In genomic region chr5:116278436-116278918, GRCm38 (mm10) we compare ENCODE assay signal across 12 mouse cellular contexts. TPM values are rescaled to one million over a fixed set of nuclear protein-coding genes. Genes with fewer than 3 reads are reported as not detected.
DNase-seq lines count a peak whose midpoint lies in the region; ATAC-seq lines count a peak whose summit lies in the region.
"Had no signal": no experiment of that assay in that cellular context is flagged by ENCODE, and none has a peak within 500 bp of the region (broad histone marks: within the 10 kb centered on the region; RNA-seq: fewer than 3 reads in every experiment).

No protein-coding gene starts in this region.

- H3K27me3 ChIP-seq in midbrain, embryonic 13.5 days = no peaks in the 10 kb centered on the region
- no peaks in the 10 kb centered on the region for H3K27me3 ChIP-seq in midbrain, embryonic 10.5 days (ENCODE audit: low read depth, poor library complexity, severe bottlenecking)
- H3K27me3 ChIP-seq in forebrain, embryonic 15.5 days = no peaks in the 10 kb centered on the region
- H3K27me3 ChIP-seq: limb, embryonic 13.5 days had no signal

- DNase-seq in midbrain, embryonic 10.5 days (ENCODE audit: low spot score) = no peak
- peak; percentile 21 to 71 for DNase-seq in left cerebral cortex, postnatal 25 days (ENCODE audit: low spot score in 2 of 2)
- DNase-seq in telencephalon, adult 2 months (ENCODE audit: low read depth, low spot score) = peak; percentile 55
- DNase-seq in testis, postnatal 10 days (ENCODE audit: low spot score) = no peak
- no peak for DNase-seq in heart, adult 11 months
- DNase-seq: embryo, embryonic 11 days; gastrocnemius, postnatal 25 days; lung, embryonic 14.5 days had no signal

- peaks cover 38% of the 10 kb centered on the region for H3K4me1 ChIP-seq in midbrain, embryonic 13.5 days (replicated peaks)
- peaks cover 25% of the 10 kb centered on the region for H3K4me1 ChIP-seq in midbrain, embryonic 10.5 days
- H3K4me1 ChIP-seq in forebrain, embryonic 15.5 days = peaks cover 35% of the 10 kb centered on the region

- ATAC-seq in midbrain, embryonic 13.5 days = no peak
- peak; percentile 62 for ATAC-seq in forebrain, embryonic 15.5 days (replicated peaks)

- WGBS in midbrain, embryonic 13.5 days = 65% methylated on average over 17 of the region's 17 CpGs
- WGBS in midbrain, embryonic 10.5 days = 87% methylated on average over 17 of the region's 17 CpGs
- 10% methylated on average over 17 of the region's 17 CpGs for WGBS in forebrain, embryonic 15.5 days

- intact Hi-C loops in left cerebral cortex, postnatal 25 days (cut with DNase I) = no loop called here

- peak overlapping the region; percentile 19 for H3K4me2 ChIP-seq in midbrain, embryonic 13.5 days (replicated peaks)
- H3K4me2 ChIP-seq in forebrain, embryonic 15.5 days (replicated peaks) = peak overlapping the region; percentile 36
- H3K4me2 ChIP-seq: limb, embryonic 13.5 days; lung, embryonic 14.5 days had no signal

- H3K27ac ChIP-seq in midbrain, embryonic 13.5 days = 0 out of 2 replicates have a peak overlapping the region, but pooled peaks have one; percentile 14
- no peak overlapping the region; the same call in 1 of the 2 replicates for H3K27ac ChIP-seq in midbrain, embryonic 10.5 days (replicated peaks)
- H3K27ac ChIP-seq in forebrain, embryonic 15.5 days (replicated peaks) = peak overlapping the region; percentile 65
- H3K27ac ChIP-seq: kidney, postnatal 0 days; limb, embryonic 13.5 days had no signal

- H3K9me3 ChIP-seq in midbrain, embryonic 13.5 days = peaks cover 4% of the 10 kb centered on the region
- H3K9me3 ChIP-seq in midbrain, embryonic 10.5 days (replicated peaks) = peaks cover 12% of the 10 kb centered on the region
- no peaks in the 10 kb centered on the region for H3K9me3 ChIP-seq in forebrain, embryonic 15.5 days

- no peak overlapping the region for H3K9ac ChIP-seq in midbrain, embryonic 13.5 days (replicated peaks)
- no peak overlapping the region for H3K9ac ChIP-seq in forebrain, embryonic 15.5 days (replicated peaks)
- H3K9ac ChIP-seq: limb, embryonic 13.5 days; lung, embryonic 14.5 days had no signal

- H3K4me3 ChIP-seq in midbrain, embryonic 13.5 days (replicated peaks) = no peak overlapping the region
- H3K4me3 ChIP-seq in midbrain, embryonic 10.5 days = no peak overlapping the region
- H3K4me3 ChIP-seq in forebrain, embryonic 15.5 days = peak overlapping the region; percentile 9
- H3K4me3 ChIP-seq: limb, embryonic 13.5 days had no signal

- no peaks in the 10 kb centered on the region for H3K36me3 ChIP-seq in midbrain, embryonic 13.5 days
- H3K36me3 ChIP-seq in midbrain, embryonic 10.5 days = 0 out of 2 replicates have a peak, but pooled peaks cover 8% of the 10 kb centered on the region
- no peaks in the 10 kb centered on the region for H3K36me3 ChIP-seq in forebrain, embryonic 15.5 days
- H3K36me3 ChIP-seq: limb, embryonic 13.5 days had no signal

RNA-seq across cellular contexts. Expression of gene Ccdc60, which starts 10.3 kb away (rescaled TPM):
- 2.1 and 2.5 TPM in 2 replicates for polyA plus RNA-seq in midbrain, embryonic 13.5 days (2015; fragmentation: Nextera tagmentation; extraction: Ambion mirVana)
- 1.7 and 2.1 TPM in 2 replicates for polyA plus RNA-seq in midbrain, embryonic 10.5 days (2016; fragmentation: Nextera tagmentation; extraction: Ambion mirVana)
- 0.64 and 1.7 TPM in 2 replicates for polyA plus RNA-seq in forebrain, embryonic 15.5 days (2015; fragmentation: Nextera tagmentation; extraction: Ambion mirVana)
- total RNA-seq in left cerebral cortex, postnatal 25 days (2021) = under 1 TPM; 0.14 to 0.16 TPM
- total RNA-seq: gastrocnemius, postnatal 25 days had no signal

Comparison
In these comparisons a context has a peak if more than half of its experiments do, and no peak if none do; other contexts are left out.
1. DNase-seq: peak in left cerebral cortex, postnatal 25 days (2 of 2) and telencephalon, adult 2 months (single experiment); none in midbrain, embryonic 10.5 days (single experiment), testis, postnatal 10 days (single experiment) and heart, adult 11 months (single experiment).